Mouse (Mus musculus): ENCODE measurements around the gene P2ry12. TPM values are rescaled to one million over a fixed set of nuclear protein-coding genes. Genes with fewer than 3 reads are reported as not detected.

P2ry12 gene
- total and polyA plus RNA-seq, 3 experiments, result not detected

- Histone ChIP-seq H3K9me3 (replicated peaks; ENCODE audit: insufficient read depth, low read length) (no peaks in the 10 kb centered on the region), H3K36me3 (ENCODE audit: control insufficient read depth in 1 of 2, insufficient read depth in 2 of 2, low read length in 2 of 2) (no peaks in the 10 kb centered on the region), H3K79me2 (ENCODE audit: control insufficient read depth, insufficient read depth, low read length, poor library complexity) (no peaks in the 10 kb centered on the region), H3K27me3 (ENCODE audit: control insufficient read depth in 1 of 2, insufficient read depth in 2 of 2, low read length in 2 of 2) (no peaks in the 10 kb centered on the region), H3K9ac (ENCODE audit: control insufficient read depth, low read depth, low read length, poor library complexity, severe bottlenecking) (no peak overlapping the region), H3K4me3 (ENCODE audit: control insufficient read depth in 1 of 2, insufficient read depth in 1 of 2, low read depth in 2 of 2, low read length in 2 of 2) (no peak overlapping the region), H3K27ac (ENCODE audit: control insufficient read depth, low read depth, low read length) (no peak overlapping the region), H3K4me1 (ENCODE audit: control insufficient read depth in 1 of 2, insufficient read depth in 2 of 2, low read length in 2 of 2) (no peaks in the 10 kb centered on the region)
- TF ChIP-seq HCFC1 (IDR thresholded peaks at IDR 0.05; ENCODE audit: low read depth, low read length), result no peak
- no peak for TF ChIP-seq ZKSCAN1 (IDR thresholded peaks at IDR 0.05; ENCODE audit: low read depth, low read length)
- TF ChIP-seq MYC (IDR thresholded peaks at IDR 0.05; ENCODE audit: low read depth, low read length), result no peak
- no peak for TF ChIP-seq BHLHE40 (IDR thresholded peaks at IDR 0.05; ENCODE audit: borderline replicate concordance, low read depth, low read length)
- TF ChIP-seq USF2 (IDR thresholded peaks at IDR 0.05; ENCODE audit: borderline replicate concordance in 1 of 2, insufficient read depth in 1 of 2, low read depth in 1 of 2, low read length in 2 of 2), result no peak
- no peak for TF ChIP-seq TBP (IDR thresholded peaks at IDR 0.05; ENCODE audit: low read depth, low read length)
- TF ChIP-seq SMC3 (IDR thresholded peaks at IDR 0.05; ENCODE audit: low read depth, low read length), result no peak
- no peak for DNase-seq (ENCODE audit: low read depth, low spot score)
These were observed 15.0 kb upstream of the P2ry12 start for GRCm38 (mm10) chr3:59277502-59278253.

GRCm38 (mm10) chr3:59270811-59271210, 8.1 kb upstream of the P2ry12 start:
- Histone ChIP-seq H3K4me1 (ENCODE audit: control insufficient read depth in 1 of 2, insufficient read depth in 2 of 2, low read length in 2 of 2) (no peaks in the 10 kb centered on the region), H3K9ac (ENCODE audit: control insufficient read depth, low read depth, low read length, poor library complexity, severe bottlenecking) (no peak overlapping the region), H3K9me3 (replicated peaks; ENCODE audit: insufficient read depth, low read length) (no peaks in the 10 kb centered on the region), H3K4me3 (ENCODE audit: control insufficient read depth in 1 of 2, insufficient read depth in 1 of 2, low read depth in 2 of 2, low read length in 2 of 2) (no peak overlapping the region), H3K27ac (ENCODE audit: control insufficient read depth, low read depth, low read length) (no peak overlapping the region), H3K79me2 (ENCODE audit: control insufficient read depth, insufficient read depth, low read length, poor library complexity) (no peaks in the 10 kb centered on the region), H3K36me3 (ENCODE audit: control insufficient read depth in 1 of 2, insufficient read depth in 2 of 2, low read length in 2 of 2) (no peaks in the 10 kb centered on the region), H3K27me3 (ENCODE audit: control insufficient read depth in 1 of 2, insufficient read depth in 2 of 2, low read length in 2 of 2) (peaks cover 0 to 2% of the 10 kb centered on the region in 2 experiments; a peak in 1 of 4 replicates)
- DNase-seq (ENCODE audit: low read depth, low spot score), result no peak
- TF ChIP-seq CTCF (IDR thresholded peaks at IDR 0.05 in 2 of 3, conservative IDR thresholded peaks at IDR 0.05 in 1 of 3; ENCODE audit: control insufficient read depth in 1 of 3, insufficient read depth in 1 of 3, low read depth in 2 of 3, low read length in 3 of 3, poor library complexity in 1 of 3, severe bottlenecking in 1 of 3) (no peak), ZKSCAN1 (IDR thresholded peaks at IDR 0.05; ENCODE audit: low read depth, low read length) (no peak), ZMIZ1 (IDR thresholded peaks at IDR 0.05; ENCODE audit: low read depth, low read length) (no peak), SIN3A (IDR thresholded peaks at IDR 0.05; ENCODE audit: low read length) (no peak), ZNF384 (IDR thresholded peaks at IDR 0.05; ENCODE audit: low read depth, low read length) (no peak), GATA1 (IDR thresholded peaks at IDR 0.05; ENCODE audit: low read depth, low read length) (no peak), MAFK (IDR thresholded peaks at IDR 0.05; ENCODE audit: borderline replicate concordance, low read depth, low read length) (no peak), MEF2A (IDR thresholded peaks at IDR 0.05; ENCODE audit: extremely low read depth, insufficient replicate concordance, low read depth, low read length, poor library complexity, severe bottlenecking) (no peak), POLR2AphosphoS2 (IDR thresholded peaks at IDR 0.05; ENCODE audit: low read length) (no peak), TBP (IDR thresholded peaks at IDR 0.05; ENCODE audit: low read depth, low read length) (no peak), MYB (IDR thresholded peaks at IDR 0.05; ENCODE audit: low read depth, low read length) (no peak), NELFE (IDR thresholded peaks at IDR 0.05; ENCODE audit: low read depth, low read length) (no peak), TCF12 (IDR thresholded peaks at IDR 0.05; ENCODE audit: low read depth, low read length) (no peak), RCOR1 (IDR thresholded peaks at IDR 0.05; ENCODE audit: low read depth, low read length) (no peak), KAT2A (conservative IDR thresholded peaks at IDR 0.05; ENCODE audit: low read depth, low read length) (no peak), JUND (IDR thresholded peaks at IDR 0.05; ENCODE audit: low read depth, low read length) (no peak), E2F4 (IDR thresholded peaks at IDR 0.05; ENCODE audit: borderline replicate concordance, low read depth, low read length) (no peak), HCFC1 (IDR thresholded peaks at IDR 0.05; ENCODE audit: low read depth, low read length) (no peak), EP300 (IDR thresholded peaks at IDR 0.05; ENCODE audit: low read depth in 1 of 2, low read length in 2 of 2) (no peak), CHD2 (IDR thresholded peaks at IDR 0.05; ENCODE audit: low read length) (no peak)
